Mouse (Mus musculus) bone marrow, adult 2 months (tissue): ENCODE results near the gene Ush2a.

ENCODE experiments used
- CTCF ChIP-seq: fragments of 200-500 bp; IDR thresholded peaks from 2 replicates; pipeline ENCODE4 v1.5.1; 2011; ENCODE audit warnings: low read length, control low read depth; ENCODE audit not compliant: control insufficient read depth, insufficient read depth
- POLR2A ChIP-seq: fragments of 200-500 bp; IDR thresholded peaks from 2 replicates; pipeline ENCODE4 v1.6.1; 2011; ENCODE audit warnings: low read depth, mild to moderate bottlenecking, control low read depth, low read length, borderline replicate concordance; ENCODE audit not compliant: control insufficient read depth

DNA sequence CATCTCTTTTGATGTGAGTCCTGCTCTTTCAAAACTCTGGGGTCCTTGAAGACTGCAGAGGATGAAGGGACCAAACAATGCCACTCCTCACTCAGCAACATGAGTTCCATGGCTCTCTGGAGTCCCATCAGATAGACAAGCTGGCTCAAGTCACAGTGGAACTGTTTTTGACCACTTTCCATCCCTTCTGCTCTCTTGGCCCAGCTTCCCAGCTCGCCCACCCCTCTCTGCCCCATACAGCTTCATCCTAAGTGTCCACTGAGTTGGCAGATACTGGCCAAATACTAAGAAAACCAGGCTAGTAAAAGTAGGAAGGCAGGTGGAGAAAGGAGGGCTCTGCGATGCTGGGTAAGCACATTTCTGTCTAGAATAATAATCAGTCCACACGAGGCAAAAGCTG, 265.6 kb downstream of the Ush2a start:
- TF ChIP-seq CTCF (no peak), POLR2A (no peak)
